Mouse (Mus musculus): ENCODE results near the gene Hnrnpa3. TPM values are rescaled to one million over a fixed set of nuclear protein-coding genes. Genes with fewer than 3 reads are reported as not detected.

Hnrnpa3 gene
- total and polyA plus RNA-seq, 2 experiments from 2014 or later, result 33.9 to 102 TPM

GRCm38 (mm10) chr2:75714766-75715165 is 55.7 kb downstream of the Hnrnpa3 start:
- H3K27me3 ChIP-seq (ENCODE audit: control insufficient read depth, insufficient read depth, low read length), result no peaks in the 10 kb centered on the region
- H3K9ac ChIP-seq (replicated peaks; ENCODE audit: low read depth, low read length), result no peak overlapping the region
- TF ChIP-seq CTCF (IDR thresholded peaks at IDR 0.05; ENCODE audit: low read depth) (no peak), EP300 (IDR thresholded peaks at IDR 0.05; ENCODE audit: low read depth) (no peak)
- no peak overlapping the region for H3K4me3 ChIP-seq (ENCODE audit: low read depth, low read length)
- ATAC-seq (ENCODE audit: insufficient read depth, low read depth), result no peak
- 84% methylated on average over 4 of the region's 4 CpGs for WGBS
- 0 out of 2 replicates have a peak, but pooled peaks cover 4% of the 10 kb centered on the region for H3K4me1 ChIP-seq (ENCODE audit: control insufficient read depth, insufficient read depth)
- H3K36me3 ChIP-seq (replicated peaks; ENCODE audit: control insufficient read depth, insufficient read depth, low read length), result no peaks in the 10 kb centered on the region
- H3K4me2 ChIP-seq (ENCODE audit: low read depth, low read length), result no peak overlapping the region
- H3K27ac ChIP-seq (ENCODE audit: low read depth), result no peak overlapping the region
- H3K9me3 ChIP-seq (replicated peaks; ENCODE audit: control insufficient read depth, low read length), result no peaks in the 10 kb centered on the region
- no peak for DNase-seq (ENCODE audit: low spot score)

- H3K9me3 ChIP-seq (replicated peaks; ENCODE audit: control insufficient read depth, low read length), result no peaks in the 10 kb centered on the region
- TF ChIP-seq EP300 (IDR thresholded peaks at IDR 0.05; ENCODE audit: low read depth) (no peak), CTCF (IDR thresholded peaks at IDR 0.05; ENCODE audit: low read depth) (no peak)
- no peak overlapping the region for H3K9ac ChIP-seq (replicated peaks; ENCODE audit: low read depth, low read length)
- ATAC-seq (ENCODE audit: insufficient read depth, low read depth) (no peak), DNase-seq (ENCODE audit: low spot score) (no peak)
- no peak overlapping the region for H3K4me2 ChIP-seq (ENCODE audit: low read depth, low read length)
- no peaks in the 10 kb centered on the region for H3K27me3 ChIP-seq (ENCODE audit: control insufficient read depth, insufficient read depth, low read length)
- 0 out of 2 replicates have a peak, but pooled peaks cover 4% of the 10 kb centered on the region for H3K4me1 ChIP-seq (ENCODE audit: control insufficient read depth, insufficient read depth)
- 66% methylated on average over 12 of the region's 12 CpGs for WGBS
- H3K36me3 ChIP-seq (replicated peaks; ENCODE audit: control insufficient read depth, insufficient read depth, low read length), result no peaks in the 10 kb centered on the region
- H3K27ac ChIP-seq (ENCODE audit: low read depth), result peak overlapping the region; percentile 8; the same call in 1 of the 2 replicates
- H3K4me3 ChIP-seq (ENCODE audit: low read depth, low read length), result no peak overlapping the region
These were observed 57.3 kb downstream of the Hnrnpa3 start for GRCm38 (mm10) chr2:75716046-75717016.

Small RNA genes lying within 50 kb of the gene (microRNA-seq; reads per million reads assigned to microRNA genes)
- gene Gm24574, result not detected

Other genes with a start within 250 kb of the Hnrnpa3 start
- gene Nfe2l2, start 45.4 kb downstream of the Hnrnpa3 start, total RNA-seq (2014; rRNA removed; ENCODE audit: low replicate concordance), result 47.1 and 55.2 TPM in 2 replicates
- 50.1 and 50.4 TPM in 2 replicates for gene Nfe2l2, start 45.4 kb downstream of the Hnrnpa3 start, polyA plus RNA-seq (2015; fragmentation: Nextera tagmentation; extraction: Ambion mirVana)
- 19.9 and 23.6 TPM in 2 replicates for gene Agps, start 172.9 kb downstream of the Hnrnpa3 start, total RNA-seq (2014; rRNA removed; ENCODE audit: low replicate concordance)
- gene Agps, start 172.9 kb downstream of the Hnrnpa3 start, polyA plus RNA-seq (2015; fragmentation: Nextera tagmentation; extraction: Ambion mirVana), result 11.8 and 12.4 TPM in 2 replicates

Measured in heart, postnatal 0 days (tissue).